Mouse (Mus musculus) hindbrain, embryonic 10.5 days (tissue): ENCODE data around the gene Ndp. TPM values are rescaled to one million over a fixed set of nuclear protein-coding genes. Genes with fewer than 3 reads are reported as not detected.

Experiments
- DNase-seq: peaks from one replicate; pipeline ENCODE4 v3.0.0-alpha.2; 2017; ENCODE audit warnings: low spot score
- H3K27ac ChIP-seq: fragments of 300-500 bp; sonication (generic); 2 replicates; pipeline ENCODE4 v1.5.1; 2016; ENCODE audit warnings: mild to moderate bottlenecking, moderate library complexity
- H3K27me3 ChIP-seq: fragments of 300-500 bp; sonication (generic); 2 replicates; pipeline ENCODE4 v1.6.1; 2016; ENCODE audit warnings: mild to moderate bottlenecking; ENCODE audit not compliant: poor library complexity, insufficient read depth, severe bottlenecking
- H3K36me3 ChIP-seq: fragments of 300-500 bp; sonication (generic); 2 replicates; pipeline ENCODE4 v1.6.1; 2016; ENCODE audit warnings: mild to moderate bottlenecking, moderate library complexity
- H3K4me1 ChIP-seq: fragments of 300-500 bp; sonication (generic); replicated peaks from 2 replicates; pipeline ENCODE4 v1.6.1; 2016; ENCODE audit warnings: mild to moderate bottlenecking
- H3K4me3 ChIP-seq: fragments of 300-500 bp; sonication (generic); 2 replicates; pipeline ENCODE4 v1.5.1; 2016; ENCODE audit warnings: mild to moderate bottlenecking, moderate library complexity
- H3K9me3 ChIP-seq: fragments of 300-500 bp; sonication (generic); 2 replicates; pipeline ENCODE4 v1.6.1; 2016; ENCODE audit warnings: mild to moderate bottlenecking, moderate library complexity
- WGBS: fragments of 180-500 bp; shearing (Covaris S2); methylation state at CpG from one replicate; pipeline ENCODE4 v1.1.7; 2016; 5-methylcytosine and 5-hydroxymethylcytosine counted together
- polyA plus RNA-seq: library from polyadenylated mRNA; unstranded; fragments of >200 nt; fragmentation: Nextera tagmentation; extraction: Ambion mirVana; gene quantifications from 2 replicates; pipeline ENCODE4 v1.2.1, GENCODE M21; 2016

Gene Ndp
- polyA plus RNA-seq, 1 experiment from 2014 or later: 7.8 TPM

DNA sequence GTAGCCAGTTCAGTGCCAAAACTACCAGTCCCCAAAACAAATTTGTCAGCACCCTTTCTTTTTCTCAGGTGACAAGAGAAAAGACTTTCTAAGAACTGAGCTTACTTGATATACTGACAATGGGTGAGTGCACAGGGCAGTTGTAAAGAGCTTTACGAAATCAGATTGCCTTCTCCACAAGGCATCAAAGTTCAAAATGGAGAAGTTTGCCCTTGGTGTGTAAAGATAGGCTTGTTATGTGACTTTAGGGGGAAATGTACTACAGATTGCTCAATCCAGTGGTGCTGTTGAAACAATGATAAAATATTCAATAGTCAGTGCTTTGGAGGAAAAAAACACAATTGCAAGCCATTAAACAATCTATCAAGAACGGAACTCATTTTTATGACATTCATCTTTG is 70.1 kb downstream of the Ndp start:
- Histone ChIP-seq H3K4me1 (no peaks in the 10 kb centered on the region), H3K27me3 (no peaks in the 10 kb centered on the region), H3K4me3 (no peak overlapping the region), H3K27ac (no peak overlapping the region), H3K9me3 (no peaks in the 10 kb centered on the region), H3K36me3 (no peaks in the 10 kb centered on the region)
- DNase-seq: no peak
- WGBS: 91% methylated on average over 2 of the region's 2 CpGs

DNA sequence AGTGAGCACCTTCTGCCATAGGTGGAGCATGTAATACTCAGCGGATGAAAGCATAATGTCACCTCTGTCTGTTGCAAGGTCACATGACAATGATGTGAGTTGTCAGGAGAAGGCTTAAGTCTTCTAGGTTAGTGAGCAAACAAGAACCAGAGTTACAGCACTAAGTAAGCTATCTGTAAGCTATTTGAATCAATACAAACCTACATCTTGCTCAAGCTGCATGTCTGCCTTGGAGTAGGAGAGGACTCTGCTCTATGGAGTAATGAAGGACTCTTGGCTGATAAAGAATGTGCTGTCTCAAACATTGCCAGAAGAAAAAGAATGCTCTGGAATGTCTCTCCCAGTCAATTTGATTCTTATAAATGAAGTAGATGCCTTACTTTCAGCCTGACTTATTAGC is 74.3 kb downstream of the Ndp start:
- Histone ChIP-seq H3K27me3 (no peaks in the 10 kb centered on the region), H3K4me1 (no peaks in the 10 kb centered on the region), H3K36me3 (no peaks in the 10 kb centered on the region), H3K4me3 (no peak overlapping the region), H3K27ac (no peak overlapping the region), H3K9me3 (no peaks in the 10 kb centered on the region)
- no peak for DNase-seq
- 90% methylated on average over 1 of the region's 1 CpGs for WGBS

DNA sequence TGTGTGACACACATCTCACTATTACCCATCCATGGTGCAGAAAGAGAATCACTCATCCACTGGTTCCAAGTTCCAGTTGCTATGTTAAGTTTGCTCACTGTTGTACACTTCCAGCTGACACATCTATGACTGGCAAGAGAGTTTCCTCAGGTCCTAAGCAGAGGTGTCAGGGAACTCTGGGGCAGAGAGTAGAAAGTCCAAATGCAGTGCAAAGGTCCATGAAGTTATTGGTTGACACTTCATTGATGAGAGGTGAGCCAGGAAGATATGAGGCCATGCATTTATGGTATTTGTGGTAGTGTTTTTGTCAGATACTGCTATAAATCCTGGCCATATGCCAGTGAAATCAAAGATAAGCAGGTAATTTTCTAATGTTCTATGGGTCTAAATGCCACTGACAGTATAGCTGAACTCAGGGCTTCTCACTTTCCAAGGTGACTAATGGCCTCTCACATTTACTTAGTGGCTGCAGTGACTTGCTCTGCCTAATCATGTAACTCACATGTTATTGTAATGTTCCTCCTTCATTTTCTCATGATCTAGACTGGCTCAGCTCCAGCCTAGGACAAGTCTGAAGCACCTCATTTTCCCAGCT is 75.0 kb downstream of the Ndp start:
- no peaks in the 10 kb centered on the region for H3K27me3 ChIP-seq
- H3K4me3 ChIP-seq: no peak overlapping the region
- DNase-seq: no peak
- no peaks in the 10 kb centered on the region for H3K36me3 ChIP-seq
- H3K9me3 ChIP-seq: no peaks in the 10 kb centered on the region
- no peaks in the 10 kb centered on the region for H3K4me1 ChIP-seq
- no peak overlapping the region for H3K27ac ChIP-seq

Other genes with a start within 250 kb of the Ndp start
- 4.1 and 5.7 TPM in 2 replicates for gene Maob, start 94.4 kb downstream of the Ndp start, polyA plus RNA-seq